Mouse (Mus musculus) left cerebral cortex, adult 11 months (tissue): ENCODE results near the gene Taf1b.

ENCODE experiments used
- DNase-seq: peaks from one replicate; pipeline ENCODE4 v3.0.0; 2022; ENCODE audit warnings: low spot score

Gene Taf1b

DNA sequence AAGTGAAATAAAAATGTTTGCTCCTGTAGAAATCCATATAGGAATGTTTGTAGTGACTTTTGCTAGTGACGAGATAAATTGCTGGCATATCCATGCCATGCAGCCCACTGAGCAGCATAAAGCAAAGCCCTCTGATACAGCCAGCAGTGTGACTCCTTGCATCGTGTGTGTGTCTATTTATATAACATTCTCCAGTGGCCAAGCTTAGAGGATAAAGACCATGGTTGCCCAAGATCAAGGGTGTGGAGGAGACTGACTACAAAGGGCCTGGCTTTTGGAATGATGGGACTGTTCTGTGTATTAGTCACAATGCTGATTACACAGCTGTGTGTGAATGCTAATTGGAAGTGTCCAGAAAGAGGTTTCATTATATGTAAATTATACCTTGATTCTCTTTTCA lies 54.4 kb downstream of the Taf1b start:
- DNase-seq, result no peak

- no peak for DNase-seq
These were observed 57.8 kb downstream of the Taf1b start for GRCm38 (mm10) chr12:24555976-24556375.

DNA sequence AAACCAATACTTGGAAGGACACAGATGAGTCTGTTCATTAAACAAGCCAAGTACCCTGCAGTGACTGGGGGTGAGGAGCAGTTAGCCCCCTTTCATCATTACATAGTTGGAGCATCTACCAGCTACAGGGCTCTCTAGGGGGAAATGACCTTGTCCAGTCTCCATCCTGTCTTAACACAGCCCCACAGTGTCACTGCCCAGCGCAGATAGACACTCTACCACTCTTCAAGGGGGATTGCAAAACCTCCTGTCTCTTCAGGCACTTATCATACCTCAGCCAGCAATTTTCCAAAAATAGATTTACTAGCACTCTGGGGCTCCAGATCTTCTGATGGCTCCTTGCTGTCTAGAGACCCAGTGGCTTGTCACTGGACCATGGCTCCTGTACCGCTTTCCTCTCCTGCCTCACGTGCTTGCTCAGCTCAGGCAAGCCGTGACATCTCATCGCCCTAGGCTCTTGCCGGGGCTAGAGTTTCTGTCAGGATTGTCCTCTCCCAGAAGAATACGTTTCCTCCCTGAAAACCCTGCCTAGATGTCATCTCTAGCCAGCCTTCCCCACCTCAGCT lies 65.3 kb downstream of the Taf1b start:
- DNase-seq, result no peak

- DNase-seq, result no peak
These were observed 67.2 kb downstream of the Taf1b start for GRCm38 (mm10) chr12:24565311-24565710.

DNA sequence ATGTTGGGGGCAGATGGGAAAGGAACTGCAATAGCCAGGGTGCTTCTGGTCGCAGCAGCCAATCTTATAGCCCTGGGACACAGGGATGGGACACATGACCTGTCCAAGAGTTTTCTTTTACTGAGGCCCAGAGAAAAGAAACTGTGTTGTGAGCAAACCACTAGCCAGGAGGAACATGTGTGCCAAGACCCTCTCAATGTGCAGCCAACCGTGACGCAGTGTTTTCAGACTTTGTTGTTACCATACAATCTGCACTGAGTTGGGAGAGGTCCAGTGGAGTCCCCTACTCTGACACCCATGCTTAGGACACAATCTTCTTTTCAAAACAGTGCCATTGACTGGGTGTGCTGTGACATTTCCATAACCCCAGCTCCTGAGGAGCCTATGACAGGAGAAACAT lies 69.4 kb downstream of the Taf1b start:
- no peak for DNase-seq

DNA sequence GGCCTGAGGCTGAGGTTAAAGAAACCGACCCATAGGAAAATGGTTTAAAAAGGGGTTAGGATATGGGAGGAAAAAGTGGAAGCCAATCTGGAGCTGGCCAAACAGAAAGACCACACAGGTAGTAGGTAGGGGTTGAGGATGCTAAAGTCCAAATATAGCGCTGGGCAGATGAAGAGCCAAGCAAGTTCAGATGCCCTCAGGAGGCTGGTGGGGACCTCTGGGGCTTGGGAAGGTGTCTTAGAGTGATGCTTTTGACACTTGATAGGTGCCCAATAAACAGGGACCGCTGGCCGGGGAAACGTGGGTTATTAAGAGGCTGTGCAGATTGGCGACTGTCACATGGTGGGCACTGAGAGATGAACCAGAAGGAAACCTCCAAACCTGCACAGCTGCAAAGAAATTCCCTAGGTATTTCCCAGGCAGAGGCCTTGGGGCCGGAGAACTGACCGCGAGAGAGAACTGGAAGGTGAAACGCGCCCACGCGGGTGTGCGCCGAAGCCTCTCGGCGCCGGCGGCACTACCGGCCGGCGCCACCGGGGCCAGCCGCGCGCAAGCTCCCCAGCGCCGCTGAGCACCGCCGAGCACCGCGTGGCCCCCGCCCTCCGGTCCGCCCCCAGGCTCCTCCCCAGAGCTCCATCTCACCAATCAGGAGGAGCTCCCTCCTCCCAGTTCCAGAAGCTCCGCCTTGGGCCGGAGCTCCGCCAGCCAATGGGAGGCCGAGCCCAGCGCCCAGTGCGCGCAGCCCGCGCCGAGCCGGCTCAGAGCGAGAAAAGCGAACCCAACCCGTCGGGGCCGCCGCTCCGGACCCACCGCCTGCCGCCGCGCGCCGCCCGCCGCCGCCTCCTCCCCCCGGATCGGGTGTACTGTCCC lies 73.6 kb downstream of the Taf1b start, which contains the start of gene Grhl1:
Gene Grhl1, plus strand, starts transcription at position 761 of the 870 bp plus-strand sequence.
- peak; percentile 92 for DNase-seq

GRCm38 (mm10) chr12:24572421-24573274 lies 74.5 kb downstream of the Taf1b start:
- no peak for DNase-seq

DNA sequence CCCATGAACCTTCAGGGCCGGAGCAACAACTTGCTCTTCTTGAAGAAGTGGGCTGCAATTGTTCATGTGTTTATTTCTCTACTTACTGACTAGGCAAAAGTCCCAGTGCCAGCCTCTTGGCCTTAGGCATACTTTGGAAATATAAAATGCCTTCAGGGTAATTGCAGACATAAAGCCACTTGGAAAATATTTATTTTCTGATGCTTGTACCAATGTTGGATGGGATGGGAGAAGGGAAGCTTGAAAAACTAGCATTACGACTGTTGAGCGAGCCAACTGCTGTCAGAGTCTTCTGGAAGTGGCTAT lies 75.1 kb downstream of the Taf1b start:
- no peak for DNase-seq

- no peak for DNase-seq
These were observed 76.7 kb downstream of the Taf1b start for GRCm38 (mm10) chr12:24574870-24575269.

- DNase-seq, result no peak
These were observed 82.3 kb downstream of the Taf1b start for GRCm38 (mm10) chr12:24580452-24580851.

- no peak for DNase-seq
These were observed 83.0 kb downstream of the Taf1b start for GRCm38 (mm10) chr12:24580996-24581683.

DNA sequence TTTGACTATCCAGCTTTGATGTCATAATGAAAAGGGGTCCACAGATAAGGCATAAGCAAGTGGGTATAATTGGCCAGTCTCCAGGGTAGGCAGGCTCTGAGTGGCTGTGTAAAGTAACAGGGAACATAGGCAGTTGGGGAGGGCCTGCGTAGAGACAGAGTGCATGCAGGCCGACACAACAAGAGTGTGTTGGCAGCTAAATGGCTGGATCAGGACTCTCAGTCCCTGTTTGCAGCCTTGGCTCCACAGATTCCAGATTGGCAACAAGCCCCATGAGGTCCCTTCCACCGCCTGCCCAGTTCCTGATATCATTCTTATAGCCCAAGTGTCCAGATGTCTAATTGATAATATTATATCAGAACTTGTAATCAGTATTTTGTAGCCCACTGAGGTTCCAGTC lies 85.5 kb downstream of the Taf1b start:
- DNase-seq, result no peak

- DNase-seq, result no peak
These were observed 86.7 kb downstream of the Taf1b start for GRCm38 (mm10) chr12:24584835-24585234.

DNA sequence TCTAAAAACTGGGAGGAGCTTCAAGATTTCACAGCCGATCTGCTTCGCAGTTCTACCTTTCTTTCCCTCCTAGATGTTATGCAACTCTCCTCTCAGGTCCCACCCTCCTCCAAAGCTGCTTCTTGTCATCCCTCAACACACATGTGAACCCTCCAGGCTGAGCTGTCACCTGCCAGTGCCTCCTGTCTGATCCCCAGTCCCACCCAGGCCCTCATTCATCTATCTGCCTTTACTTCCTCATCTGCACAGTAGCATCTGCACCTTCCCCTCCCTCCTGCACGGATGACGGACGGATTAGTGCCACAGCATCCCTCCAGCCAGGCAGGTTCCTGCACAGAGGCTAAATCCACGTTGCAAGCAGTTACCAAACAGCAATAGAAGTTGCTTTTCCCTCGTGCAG lies 88.0 kb downstream of the Taf1b start:
- no peak for DNase-seq

GRCm38 (mm10) chr12:24590371-24590770 lies 92.2 kb downstream of the Taf1b start:
- no peak for DNase-seq

- DNase-seq, result no peak
These were observed 93.9 kb downstream of the Taf1b start for GRCm38 (mm10) chr12:24592055-24592454.

DNA sequence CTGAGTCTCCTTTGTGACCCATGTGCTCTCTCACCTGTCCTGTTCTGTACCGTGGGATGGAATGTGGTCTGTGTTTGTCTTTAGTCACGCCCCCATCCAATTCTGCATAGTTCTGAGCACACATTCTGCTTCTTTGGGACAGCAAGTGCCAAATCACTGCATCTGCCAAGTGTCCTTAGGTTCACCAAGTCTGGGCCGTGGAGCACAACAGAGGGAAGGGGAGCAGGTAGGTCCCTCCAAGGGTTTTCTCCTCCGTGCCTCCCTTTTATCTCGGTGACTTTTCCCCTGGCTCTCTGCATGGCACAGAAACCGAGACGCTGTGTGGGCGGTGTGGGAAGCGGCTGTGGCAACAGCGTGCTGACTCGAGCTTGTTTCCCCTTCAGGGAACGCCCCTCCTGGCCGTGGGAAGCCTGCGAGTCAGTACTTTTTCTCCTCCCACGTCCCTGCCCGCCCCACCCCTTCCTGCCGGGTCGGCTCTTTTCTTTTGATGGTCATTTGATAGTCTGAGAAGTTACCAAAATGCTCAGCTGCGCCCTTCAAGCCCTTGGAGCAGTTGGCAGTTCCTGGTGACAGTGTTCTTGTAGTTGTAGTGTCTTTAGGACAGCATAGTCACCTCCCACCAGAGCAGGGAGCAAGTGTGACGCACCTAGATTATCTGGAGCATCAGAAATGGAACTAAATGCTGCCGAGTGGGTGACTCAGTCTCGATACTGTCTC lies 95.0 kb downstream of the Taf1b start:
- DNase-seq, result no peak

GRCm38 (mm10) chr12:24597376-24597775 lies 99.2 kb downstream of the Taf1b start:
- DNase-seq, result no peak

DNA sequence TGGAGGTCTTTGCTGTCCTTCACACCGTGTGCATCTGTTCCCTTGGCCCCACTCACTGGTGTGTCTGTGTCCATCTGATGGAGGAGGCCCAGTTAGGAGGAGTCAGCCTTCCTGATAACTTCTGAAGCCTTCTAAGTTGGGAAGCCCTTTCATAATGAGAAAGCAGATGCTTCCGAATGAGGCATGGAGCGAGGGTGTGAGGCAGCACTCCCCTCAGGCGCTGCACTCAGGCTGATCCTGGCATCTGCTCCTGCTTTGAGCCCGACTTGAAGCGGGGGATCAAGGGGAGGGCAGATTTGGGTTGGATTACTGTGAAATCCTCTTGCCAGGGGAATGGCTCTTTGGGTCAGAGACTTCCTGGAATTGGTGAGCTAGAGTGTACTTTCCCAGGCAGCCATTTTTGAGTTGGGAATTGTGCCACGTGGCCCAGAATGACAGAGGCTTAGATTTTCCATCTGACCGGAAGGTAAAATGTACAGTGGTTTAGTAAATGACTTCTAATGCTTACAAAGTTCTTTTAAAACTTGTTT lies 101.3 kb downstream of the Taf1b start:
- no peak for DNase-seq

- no peak for DNase-seq
These were observed 101.9 kb downstream of the Taf1b start for GRCm38 (mm10) chr12:24600074-24600473.

DNA sequence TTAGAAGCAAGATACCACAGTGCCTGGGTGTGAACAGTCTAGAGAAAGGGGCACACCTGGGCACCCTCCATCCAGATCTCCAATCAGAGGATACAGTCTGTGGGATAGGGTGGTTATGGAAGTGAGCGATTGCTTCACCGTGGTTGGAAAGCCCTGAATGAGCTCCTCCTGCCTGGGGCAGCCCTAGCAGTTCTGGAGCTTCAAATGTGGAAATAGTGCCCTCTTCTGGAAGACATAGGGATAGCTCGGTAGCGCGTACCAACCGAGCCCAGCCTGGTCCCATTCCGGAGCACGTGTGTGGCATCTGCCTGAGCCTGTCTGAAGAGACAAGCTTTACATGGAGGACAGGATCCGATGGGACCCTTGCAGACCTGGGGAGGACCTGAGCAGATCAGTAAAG lies 102.6 kb downstream of the Taf1b start:
- peak; percentile 79 for DNase-seq
